Mouse (Mus musculus) lung, postnatal 0 days (tissue): Measurements from ENCODE around the gene Macf1. TPM values are rescaled to one million over a fixed set of nuclear protein-coding genes. Genes with fewer than 3 reads are reported as not detected.
A peak's percentile ranks its signal among the peaks of the same experiment; 100 is the strongest.

ENCODE experiments used
- ATAC-seq: fragments of 200-750 bp; cut with Nextera tagmentation; 2 replicates; pipeline ENCODE4 v1.8.0; 2017; ENCODE audit warnings: moderate library complexity
- DNase-seq: peaks from one replicate; pipeline ENCODE4 v3.0.0-alpha.2; 2016; ENCODE audit warnings: low spot score
- H3K27ac ChIP-seq: fragments of 300-500 bp; sonication (generic); 2 replicates; pipeline ENCODE4 v1.5.1; 2014; ENCODE audit warnings: antibody characterized with exemption, mild to moderate bottlenecking, low read length, mixed read lengths
- H3K27me3 ChIP-seq: fragments of 300-500 bp; sonication (generic); replicated peaks from 2 replicates; pipeline ENCODE4 v1.6.1; 2014; ENCODE audit warnings: low read length, mixed read lengths; ENCODE audit not compliant: insufficient read depth
- H3K36me3 ChIP-seq: fragments of 300-500 bp; sonication (generic); 2 replicates; pipeline ENCODE4 v1.6.1; 2014; ENCODE audit warnings: low read length, mixed read lengths; ENCODE audit not compliant: insufficient read depth
- H3K4me1 ChIP-seq: fragments of 300-500 bp; sonication (generic); 2 replicates; pipeline ENCODE4 v1.6.1; 2014; ENCODE audit warnings: antibody characterized with exemption, low read depth, low read length, mixed read lengths; ENCODE audit not compliant: insufficient read depth
- H3K4me2 ChIP-seq: fragments of 300-500 bp; sonication (generic); replicated peaks from 2 replicates; pipeline ENCODE4 v1.6.1; 2014; ENCODE audit warnings: low read depth, mild to moderate bottlenecking, low read length, moderate library complexity, mixed read lengths
- H3K4me3 ChIP-seq: fragments of 300-500 bp; sonication (generic); 2 replicates; pipeline ENCODE4 v1.5.1; 2014; ENCODE audit warnings: low read depth, low read length
- H3K9ac ChIP-seq: fragments of 300-500 bp; sonication (generic); replicated peaks from 2 replicates; pipeline ENCODE4 v1.6.1; 2014; ENCODE audit warnings: low read depth, mild to moderate bottlenecking
- H3K9me3 ChIP-seq: fragments of 300-500 bp; sonication (generic); 2 replicates; pipeline ENCODE4 v1.6.1; 2016; ENCODE audit warnings: low read length, mixed read lengths
- CTCF ChIP-seq: IDR thresholded peaks from 2 replicates; pipeline ENCODE4 v1.5.1; 2016; ENCODE audit warnings: antibody characterized with exemption, mild to moderate bottlenecking
- EP300 ChIP-seq: IDR thresholded peaks from 2 replicates; pipeline ENCODE4 v1.6.1; 2016; ENCODE audit warnings: antibody characterized with exemption, mild to moderate bottlenecking, control low read depth
- WGBS: fragments of 180-500 bp; shearing (Covaris S2); extraction: QIAGEN DNeasy Blood & Tissue Kit; methylation state at CpG from one replicate; pipeline ENCODE4 v1.1.7; 2014; 5-methylcytosine and 5-hydroxymethylcytosine counted together
- polyA plus RNA-seq: library from polyadenylated mRNA; unstranded; fragments of >200 nt; fragmentation: Nextera tagmentation; extraction: Ambion mirVana; gene quantifications from 2 replicates; pipeline ENCODE4 v1.2.1, GENCODE M21; 2015

Gene Macf1
- polyA plus RNA-seq, 1 experiment from 2014 or later, result 181 TPM

DNA sequence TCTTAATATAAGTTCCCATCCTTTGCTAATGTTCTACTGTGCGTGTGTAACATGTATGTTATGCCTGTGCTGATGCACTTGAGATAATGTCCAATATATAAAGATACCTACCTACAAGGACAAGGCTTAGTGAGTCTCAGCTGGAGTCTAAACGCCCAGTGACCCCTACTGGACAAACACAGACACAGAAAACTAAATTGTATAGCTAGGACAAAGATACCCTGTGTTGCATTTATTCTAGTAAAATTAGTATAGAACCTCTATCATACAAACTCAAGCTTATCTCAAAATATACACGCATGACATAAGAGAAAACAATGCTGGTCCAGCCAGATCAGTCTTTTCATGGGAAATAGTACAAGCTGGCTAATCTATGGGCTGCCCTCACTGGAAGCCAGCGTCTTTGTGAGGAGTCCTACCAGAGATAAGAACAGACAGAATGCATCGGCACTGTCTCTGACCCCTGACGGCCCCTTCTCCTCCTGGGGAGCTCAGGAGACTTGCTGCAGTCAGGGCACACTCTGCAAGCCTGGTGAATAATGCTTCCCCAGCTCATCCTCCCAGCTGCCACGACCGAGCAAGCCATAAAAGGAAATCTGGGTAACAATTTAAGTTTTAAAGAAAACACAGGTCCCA, 100.0 kb downstream of the Macf1 start:
- no peaks in the 10 kb centered on the region for H3K9me3 ChIP-seq
- DNase-seq (peak; percentile 60), ATAC-seq (no peak)
- H3K27ac ChIP-seq, result no peak overlapping the region
- peak; percentile 72 for TF ChIP-seq CTCF
- TF ChIP-seq EP300, result no peak
- no peaks in the 10 kb centered on the region for H3K4me1 ChIP-seq
- H3K4me2 ChIP-seq, result no peak overlapping the region
- 38% methylated on average over 8 of the region's 8 CpGs for WGBS
- H3K9ac ChIP-seq, result no peak overlapping the region
- H3K36me3 ChIP-seq, result no peaks in the 10 kb centered on the region
- H3K4me3 ChIP-seq, result no peak overlapping the region
- H3K27me3 ChIP-seq, result no peaks in the 10 kb centered on the region

DNA sequence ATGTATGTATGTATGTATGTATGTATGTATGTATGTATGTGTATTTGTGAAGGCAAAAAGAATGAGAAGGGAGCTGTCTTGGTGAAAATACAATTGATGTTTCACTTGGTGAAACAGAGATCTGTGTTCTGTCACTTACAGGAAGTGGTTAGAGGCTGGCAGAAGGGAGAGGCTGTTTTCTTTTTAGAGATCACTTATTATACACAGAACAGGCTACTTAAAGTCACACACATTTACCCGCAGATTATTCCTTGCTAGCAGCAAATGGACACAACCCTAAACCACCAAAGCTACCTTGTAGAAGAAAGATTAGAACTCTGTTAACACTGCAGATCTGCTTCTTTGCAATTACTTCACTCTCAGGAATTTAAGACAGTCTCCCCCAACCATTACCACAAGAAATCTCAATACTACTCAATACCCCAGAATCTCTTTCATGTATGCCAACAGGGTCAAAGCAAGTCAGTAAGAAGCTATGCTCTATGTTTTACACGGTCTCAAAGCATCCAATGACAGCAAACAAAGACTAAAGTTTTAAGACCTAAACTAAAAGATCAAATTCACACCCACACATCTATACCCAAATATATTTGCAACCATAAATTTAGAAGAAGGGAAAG, 106.6 kb downstream of the Macf1 start:
- H3K9me3 ChIP-seq, result no peaks in the 10 kb centered on the region
- no peak overlapping the region for H3K27ac ChIP-seq
- H3K4me3 ChIP-seq, result no peak overlapping the region
- no peak for TF ChIP-seq CTCF
- no peak for TF ChIP-seq EP300
- no peak for ATAC-seq
- no peak for DNase-seq
- H3K4me1 ChIP-seq, result peaks cover 22% of the 10 kb centered on the region; the same call in 1 of the 2 replicates
- WGBS, result 24% methylated on average over 2 of the region's 2 CpGs
- no peak overlapping the region for H3K4me2 ChIP-seq
- H3K9ac ChIP-seq, result no peak overlapping the region
- H3K27me3 ChIP-seq, result no peaks in the 10 kb centered on the region
- H3K36me3 ChIP-seq, result no peaks in the 10 kb centered on the region

DNA sequence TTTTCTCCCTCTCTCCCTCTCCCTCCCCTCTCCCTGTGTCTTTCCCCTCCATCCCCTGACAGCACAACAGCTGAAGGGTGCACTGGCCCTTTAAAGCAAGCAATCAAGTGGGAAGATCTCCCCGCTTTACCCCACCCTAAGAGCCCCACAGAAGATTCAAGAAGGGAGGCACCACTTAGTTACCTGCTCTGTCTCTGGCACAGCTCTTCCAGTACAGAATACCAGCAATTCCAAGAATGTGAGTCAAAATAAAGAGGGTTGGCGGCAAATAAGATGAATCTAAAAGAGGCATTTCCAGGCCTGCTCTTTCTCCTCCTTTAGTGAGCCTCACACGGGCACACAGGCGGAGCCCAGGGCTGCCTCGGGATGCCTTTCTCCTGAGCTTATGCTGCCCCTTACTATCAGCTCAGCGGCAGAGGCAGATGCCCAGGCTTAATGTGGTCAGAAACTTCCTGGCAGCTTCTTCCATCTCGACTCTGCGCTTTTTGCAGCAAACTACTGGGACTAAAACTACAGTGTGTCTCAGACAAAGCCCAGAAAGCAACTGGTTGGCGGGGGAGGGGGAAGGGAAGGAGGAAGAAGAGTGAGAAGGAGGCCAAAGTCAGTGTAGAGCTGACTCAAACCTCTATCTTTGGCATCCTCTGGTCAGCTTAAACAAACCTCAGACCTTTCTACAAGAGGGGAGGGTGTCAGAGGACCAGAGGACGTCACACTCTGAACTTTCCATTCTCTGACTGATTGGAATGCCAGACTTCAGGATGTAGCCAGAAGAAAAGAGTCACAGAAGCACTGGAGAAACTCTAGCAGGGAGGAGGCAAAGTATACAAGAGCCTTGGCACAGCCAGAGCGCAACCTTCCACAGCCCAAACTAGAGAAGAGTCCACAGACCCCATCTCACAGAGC, 111.5 kb downstream of the Macf1 start:
- Histone ChIP-seq H3K4me3 (peak overlapping the region; percentile 24), H3K36me3 (no peaks in the 10 kb centered on the region), H3K9me3 (no peaks in the 10 kb centered on the region), H3K27me3 (no peaks in the 10 kb centered on the region), H3K27ac (peak overlapping the region; percentile 74), H3K4me2 (peak overlapping the region; percentile 42), H3K9ac (0 out of 2 replicates have a peak overlapping the region, but pooled peaks have one; percentile 12), H3K4me1 (peaks cover 27% of the 10 kb centered on the region; the same call in 1 of the 2 replicates)
- no peak for TF ChIP-seq CTCF
- peak; percentile 29; the same call in 1 of the 2 replicates for TF ChIP-seq EP300
- 10% methylated on average over 11 of the region's 11 CpGs for WGBS
- peak; percentile 75 for ATAC-seq
- peak; percentile 77 for DNase-seq

DNA sequence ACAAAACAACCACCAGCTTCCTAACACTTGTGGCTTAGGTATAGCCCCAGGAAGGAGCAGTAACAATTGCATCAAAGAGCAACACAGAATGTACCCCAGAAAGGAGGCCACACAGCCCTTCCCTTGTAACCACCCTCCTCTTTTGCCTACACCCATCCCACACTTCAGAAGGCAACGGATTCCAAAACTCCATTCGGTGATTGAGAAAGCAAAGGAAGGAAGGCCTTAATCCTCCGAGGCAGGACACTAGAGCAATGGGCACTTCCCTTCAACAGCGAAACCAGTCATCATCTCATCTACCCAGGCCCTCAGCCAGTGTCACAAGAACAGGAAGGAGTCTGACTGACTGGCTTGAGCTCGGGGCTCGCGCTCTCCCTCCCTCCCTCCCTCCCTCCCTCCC, 112.3 kb downstream of the Macf1 start:
- Histone ChIP-seq H3K4me1 (peaks cover 25% of the 10 kb centered on the region; the same call in 1 of the 2 replicates), H3K27ac (peak overlapping the region; percentile 74), H3K9ac (peak overlapping the region; percentile 9; the same call in 1 of the 2 replicates), H3K9me3 (no peaks in the 10 kb centered on the region), H3K4me2 (peak overlapping the region; percentile 31), H3K36me3 (no peaks in the 10 kb centered on the region), H3K27me3 (no peaks in the 10 kb centered on the region), H3K4me3 (0 out of 2 replicates have a peak overlapping the region, but pooled peaks have one; percentile 16)
- TF ChIP-seq CTCF, result no peak
- no peak for TF ChIP-seq EP300
- peak; percentile 84 for ATAC-seq
- 4% methylated on average over 7 of the region's 7 CpGs for WGBS
- DNase-seq, result peak; percentile 92

DNA sequence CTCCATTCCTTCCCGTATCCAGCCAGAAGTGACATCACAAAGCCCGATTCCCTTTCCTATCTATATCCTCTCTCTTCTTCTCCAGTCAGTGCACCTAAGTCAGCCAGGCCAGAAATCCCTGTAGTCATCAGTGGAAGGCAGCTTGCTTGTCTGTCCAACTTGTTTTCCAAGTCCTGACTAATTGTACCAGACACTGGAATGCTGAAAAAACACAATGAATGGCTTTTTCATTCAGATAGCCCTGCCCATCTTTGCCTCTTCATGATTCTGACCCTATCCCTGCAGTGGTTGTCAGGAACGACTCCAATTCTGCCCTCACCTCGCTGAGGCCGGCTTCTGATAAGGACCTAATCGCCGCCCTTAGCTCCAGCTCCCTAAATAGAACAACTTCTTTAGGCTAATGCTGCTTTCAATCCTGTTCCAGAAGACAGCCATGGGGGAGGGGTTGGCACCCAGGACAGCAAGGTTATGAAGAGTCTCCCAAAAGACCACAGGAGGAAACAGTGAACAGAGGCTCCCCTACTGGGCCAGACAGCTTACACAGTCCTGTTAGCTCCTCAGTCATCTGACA, 118.8 kb downstream of the Macf1 start:
- Histone ChIP-seq H3K36me3 (no peaks in the 10 kb centered on the region), H3K27ac (no peak overlapping the region), H3K4me3 (no peak overlapping the region), H3K4me1 (peaks cover 18% of the 10 kb centered on the region; the same call in 1 of the 2 replicates), H3K9ac (no peak overlapping the region), H3K9me3 (no peaks in the 10 kb centered on the region), H3K27me3 (no peaks in the 10 kb centered on the region), H3K4me2 (0 out of 2 replicates have a peak overlapping the region, but pooled peaks have one; percentile 11)
- TF ChIP-seq EP300, result no peak
- no peak for TF ChIP-seq CTCF
- no peak for ATAC-seq
- DNase-seq, result no peak
- WGBS, result 25% methylated on average over 7 of the region's 7 CpGs
